Mouse (Mus musculus) neural tube, embryonic 11.5 days (tissue): ENCODE data around the gene Bola2. TPM values are rescaled to one million over a fixed set of nuclear protein-coding genes. Genes with fewer than 3 reads are reported as not detected.
"Not testable (repeated sequence)": the region's sequence is repeated elsewhere in the genome, so short reads cannot be mapped to it uniquely, and the experiment has no call there.

Experiments
- ATAC-seq: fragments of 200-750 bp; cut with Nextera tagmentation; 2 replicates; pipeline ENCODE4 v1.8.0; 2017; ENCODE audit warnings: moderate number of reproducible peaks, mild to moderate bottlenecking, moderate TSS enrichment, moderate library complexity; ENCODE audit not compliant: insufficient read depth, low FRiP score, low TSS enrichment
- DNase-seq: peaks from one replicate; pipeline ENCODE4 v3.0.0-alpha.2; 2015; ENCODE audit warnings: low spot score
- H3K27ac ChIP-seq: fragments of 300-500 bp; sonication (generic); 2 replicates; pipeline ENCODE4 v1.5.1; 2014; ENCODE audit warnings: low read depth, mild to moderate bottlenecking, low read length
- H3K27me3 ChIP-seq: fragments of 300-500 bp; sonication (generic); 2 replicates; pipeline ENCODE4 v1.6.1; 2014; ENCODE audit warnings: mild to moderate bottlenecking, low read length, mixed read lengths; ENCODE audit not compliant: control insufficient read depth, insufficient read depth
- H3K36me3 ChIP-seq: fragments of 300-500 bp; sonication (generic); 2 replicates; pipeline ENCODE4 v1.6.1; 2014; ENCODE audit warnings: mild to moderate bottlenecking, low read length, moderate library complexity, mixed read lengths; ENCODE audit not compliant: control insufficient read depth, insufficient read depth
- H3K4me1 ChIP-seq: fragments of 300-500 bp; sonication (generic); 2 replicates; pipeline ENCODE4 v1.6.1; 2014; ENCODE audit warnings: low read length, mixed read lengths; ENCODE audit not compliant: control insufficient read depth, insufficient read depth
- H3K4me2 ChIP-seq: fragments of 300-500 bp; sonication (generic); 2 replicates; pipeline ENCODE4 v1.6.1; 2014; ENCODE audit warnings: low read depth, mild to moderate bottlenecking, moderate library complexity
- H3K4me3 ChIP-seq: fragments of 300-500 bp; sonication (generic); 2 replicates; pipeline ENCODE4 v1.5.1; 2014; ENCODE audit warnings: low read depth, low read length
- H3K9ac ChIP-seq: fragments of 300-500 bp; sonication (generic); 2 replicates; pipeline ENCODE4 v1.6.1; 2014; ENCODE audit warnings: mild to moderate bottlenecking, low read length
- H3K9me3 ChIP-seq: fragments of 300-500 bp; sonication (generic); 2 replicates; pipeline ENCODE4 v1.6.1; 2016; ENCODE audit warnings: low read length; ENCODE audit not compliant: control insufficient read depth
- WGBS: fragments of 180-500 bp; shearing (Covaris S2); extraction: QIAGEN DNeasy Blood & Tissue Kit; methylation state at CpG from one replicate; pipeline ENCODE4 v1.1.7; 2014; 5-methylcytosine and 5-hydroxymethylcytosine counted together
- polyA plus RNA-seq: library from polyadenylated mRNA; unstranded; fragments of >200 nt; fragmentation: Nextera tagmentation; extraction: Ambion mirVana; gene quantifications from 2 replicates; pipeline ENCODE4 v1.2.1, GENCODE M21; 2014

Gene Bola2
- polyA plus RNA-seq, 1 experiment from 2014 or later: 159 TPM

DNA sequence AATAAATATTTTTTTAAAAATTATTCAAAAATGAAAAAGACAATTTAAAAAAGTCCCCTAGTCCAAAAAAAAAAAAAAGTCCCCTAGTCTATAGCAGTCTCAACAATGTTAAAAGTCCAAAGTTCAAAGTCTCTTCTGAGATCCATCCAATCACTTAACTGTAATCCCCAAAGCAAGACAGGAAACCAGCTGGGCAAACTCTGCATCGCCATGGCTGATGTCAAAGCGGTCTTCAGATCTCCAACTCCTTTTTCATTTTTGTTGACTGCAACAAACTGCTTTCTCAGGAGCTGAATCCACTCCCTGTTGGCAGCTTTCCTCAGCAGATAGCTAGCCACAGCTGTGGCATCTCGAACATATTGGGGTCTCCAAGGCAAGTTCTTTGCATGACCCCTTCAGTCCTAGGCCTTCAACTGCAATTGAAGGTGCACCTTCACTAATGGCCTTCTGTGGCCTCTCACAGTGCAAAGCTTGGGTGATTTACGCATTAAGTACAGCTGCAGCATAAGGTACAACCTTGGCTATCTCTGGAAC, 35.1 kb downstream of the Bola2 start:
- WGBS: 87% methylated on average over 4 of the region's 4 CpGs
- H3K9me3 ChIP-seq, H3K36me3 ChIP-seq, H3K27ac ChIP-seq, H3K4me2 ChIP-seq, H3K4me3 ChIP-seq, ATAC-seq, H3K9ac ChIP-seq, H3K4me1 ChIP-seq, DNase-seq, H3K27me3 ChIP-seq: not testable (repeated sequence)

DNA sequence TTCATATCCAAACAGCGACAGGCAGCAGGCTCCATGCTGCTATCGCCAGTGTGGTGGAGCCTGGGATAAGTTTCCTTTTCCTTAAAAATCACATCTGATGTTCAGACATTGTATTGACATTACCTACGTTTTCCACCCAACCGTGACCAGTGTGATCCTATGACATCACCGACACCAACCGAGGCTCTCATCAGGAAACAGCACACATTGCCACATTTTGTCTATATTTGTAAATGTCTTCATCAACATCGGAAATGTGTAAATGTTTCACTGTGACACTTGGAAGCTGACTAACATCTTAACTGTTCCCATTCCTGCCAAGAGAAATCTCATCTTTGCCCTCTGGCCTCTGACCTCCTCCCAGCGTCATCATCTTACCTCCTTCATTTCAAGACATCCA, 40.9 kb downstream of the Bola2 start:
- WGBS: 82% methylated on average over 8 of the region's 8 CpGs
- Histone ChIP-seq H3K4me3 (no peak overlapping the region), H3K4me1 (no peaks in the 10 kb centered on the region), H3K27me3 (no peaks in the 10 kb centered on the region), H3K27ac (no peak overlapping the region), H3K9me3 (no peaks in the 10 kb centered on the region), H3K4me2 (no peak overlapping the region), H3K9ac (no peak overlapping the region), H3K36me3 (no peaks in the 10 kb centered on the region)
- DNase-seq (no peak), ATAC-seq (no peak)

DNA sequence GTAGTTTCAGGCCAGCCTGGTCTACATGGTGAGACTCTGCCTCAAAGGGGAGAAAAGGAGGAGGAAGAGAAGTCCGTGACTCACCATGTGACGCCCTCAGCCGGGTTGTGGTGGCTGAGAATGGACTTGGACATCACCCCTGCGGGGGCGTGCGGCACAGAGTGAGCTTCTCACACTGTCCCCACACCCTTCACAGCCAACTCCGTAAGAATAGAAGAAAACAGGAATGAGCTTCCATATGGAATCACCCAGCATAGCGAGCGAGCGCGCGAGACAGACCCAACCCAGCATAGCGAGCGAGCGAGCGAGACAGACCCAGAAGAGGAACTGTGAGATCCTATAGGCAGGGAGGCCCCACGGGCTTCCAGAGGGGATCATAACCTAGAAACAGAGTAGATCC, 44.4 kb downstream of the Bola2 start:
- ATAC-seq (no peak), DNase-seq (no peak)
- 89% methylated on average over 17 of the region's 17 CpGs for WGBS
- Histone ChIP-seq H3K9ac (no peak overlapping the region), H3K4me3 (no peak overlapping the region), H3K36me3 (no peaks in the 10 kb centered on the region), H3K4me1 (no peaks in the 10 kb centered on the region), H3K27ac (no peak overlapping the region), H3K4me2 (no peak overlapping the region), H3K27me3 (no peaks in the 10 kb centered on the region), H3K9me3 (no peaks in the 10 kb centered on the region)

DNA sequence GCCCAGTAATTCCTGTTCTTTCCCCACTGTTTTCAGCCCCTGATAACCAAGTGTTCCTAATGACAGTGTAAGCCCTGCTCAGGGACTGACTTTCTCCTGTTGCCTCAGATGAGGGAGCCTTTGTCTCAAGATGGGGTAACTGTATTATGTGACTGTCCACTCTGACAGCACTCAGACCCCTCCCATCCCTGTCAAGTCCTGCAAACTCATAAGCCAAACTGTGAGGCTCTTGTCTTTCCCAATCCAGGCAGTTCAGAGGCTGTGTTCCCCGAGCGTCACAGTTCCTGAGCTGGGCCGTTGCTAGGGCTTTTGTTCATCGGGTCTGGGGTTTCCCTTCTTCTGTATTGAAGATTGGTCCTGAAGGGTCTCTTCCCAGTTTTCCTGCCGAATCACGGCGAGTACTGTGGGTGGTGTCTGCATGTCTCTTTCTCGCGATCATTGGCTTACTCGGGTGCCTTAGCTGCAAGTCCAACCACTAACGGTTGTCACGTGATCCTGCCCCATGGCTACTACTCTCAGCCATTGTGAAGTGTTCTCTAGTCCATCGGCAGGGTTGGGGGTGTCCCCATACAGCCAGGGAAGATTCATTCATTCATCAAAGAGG, 45.0 kb downstream of the Bola2 start:
- H3K9ac ChIP-seq: no peak overlapping the region
- H3K4me1 ChIP-seq: no peaks in the 10 kb centered on the region
- H3K9me3 ChIP-seq: no peaks in the 10 kb centered on the region
- ATAC-seq (no peak), DNase-seq (no peak)
- H3K4me2 ChIP-seq: no peak overlapping the region
- H3K4me3 ChIP-seq: no peak overlapping the region
- 86% methylated on average over 13 of the region's 13 CpGs for WGBS
- no peak overlapping the region for H3K27ac ChIP-seq
- H3K27me3 ChIP-seq: no peaks in the 10 kb centered on the region
- H3K36me3 ChIP-seq: no peaks in the 10 kb centered on the region

DNA sequence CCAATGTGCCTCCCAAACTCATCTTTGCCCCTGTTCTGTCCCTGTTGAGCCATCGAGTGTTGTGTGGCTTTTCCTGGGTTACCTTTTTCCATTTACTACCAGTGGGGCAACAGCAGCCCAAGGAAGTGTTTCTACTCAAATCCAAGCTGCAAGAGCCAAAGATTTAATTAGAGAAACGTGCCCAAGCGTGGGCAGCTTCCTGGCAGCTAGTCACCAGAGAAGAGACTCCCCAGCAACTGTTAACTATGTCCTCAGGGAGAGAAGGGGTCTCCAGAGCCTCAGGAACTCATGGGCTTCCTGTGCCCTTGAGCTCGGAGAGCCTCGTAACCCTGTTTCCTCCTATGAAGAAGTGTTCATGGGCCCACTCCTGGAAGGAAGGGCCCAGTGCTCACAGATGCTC, 45.8 kb downstream of the Bola2 start:
- Histone ChIP-seq H3K9ac (no peak overlapping the region), H3K27me3 (no peaks in the 10 kb centered on the region), H3K36me3 (no peaks in the 10 kb centered on the region), H3K9me3 (no peaks in the 10 kb centered on the region), H3K4me2 (no peak overlapping the region), H3K4me1 (no peaks in the 10 kb centered on the region), H3K27ac (no peak overlapping the region), H3K4me3 (no peak overlapping the region)
- ATAC-seq (no peak), DNase-seq (no peak)
- WGBS: 87% methylated on average over 5 of the region's 5 CpGs

DNA sequence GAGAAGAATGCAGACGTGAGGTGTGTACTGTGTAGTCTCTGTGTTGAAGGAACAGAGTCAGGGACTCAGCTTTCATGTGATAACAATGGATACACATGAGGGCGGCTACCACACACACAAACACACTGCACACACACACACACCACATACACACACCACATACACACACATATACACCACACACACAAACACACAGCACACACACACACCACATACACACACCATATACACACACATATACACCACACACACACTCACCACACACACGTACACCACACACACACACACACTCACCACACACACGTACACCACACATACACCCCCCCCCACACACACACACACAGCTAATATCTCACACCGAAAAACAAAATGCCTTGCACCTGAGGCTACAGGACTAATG, 46.3 kb downstream of the Bola2 start:
- Histone ChIP-seq H3K27ac (no peak overlapping the region), H3K9me3 (no peaks in the 10 kb centered on the region), H3K27me3 (no peaks in the 10 kb centered on the region), H3K9ac (no peak overlapping the region), H3K36me3 (no peaks in the 10 kb centered on the region), H3K4me1 (no peaks in the 10 kb centered on the region), H3K4me3 (no peak overlapping the region), H3K4me2 (no peak overlapping the region)
- no peak for ATAC-seq
- DNase-seq: no peak
- 89% methylated on average over 5 of the region's 5 CpGs for WGBS

DNA sequence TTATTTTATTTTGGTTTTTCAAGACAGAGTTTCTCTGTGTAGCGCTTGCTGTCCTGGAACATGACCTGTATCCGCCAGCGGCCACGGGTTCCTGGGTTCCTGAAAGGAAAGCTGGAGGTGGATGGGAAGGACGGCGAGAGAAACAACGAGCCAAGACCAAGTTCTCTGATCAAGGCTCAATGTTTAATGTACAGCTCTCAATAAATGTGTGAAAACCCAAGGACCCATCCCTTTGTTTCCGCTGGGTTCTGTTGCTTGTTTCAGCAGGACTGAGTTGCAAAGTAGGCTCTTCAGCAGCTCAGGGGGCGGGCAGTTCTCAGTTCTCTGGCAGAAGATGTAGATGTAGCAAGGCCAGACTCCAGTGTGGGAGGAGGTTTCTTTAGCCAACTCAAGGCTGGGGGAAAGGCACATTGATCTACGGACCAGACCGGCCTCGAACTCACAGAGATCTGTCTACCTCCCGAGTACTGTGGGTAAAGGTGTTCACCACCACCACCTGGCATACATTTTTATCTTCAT, 46.8 kb downstream of the Bola2 start:
- H3K27ac ChIP-seq: no peak overlapping the region
- H3K9ac ChIP-seq: no peak overlapping the region
- H3K4me1 ChIP-seq: no peaks in the 10 kb centered on the region
- WGBS: 89% methylated on average over 13 of the region's 13 CpGs
- no peaks in the 10 kb centered on the region for H3K9me3 ChIP-seq
- H3K4me2 ChIP-seq: no peak overlapping the region
- H3K27me3 ChIP-seq: no peaks in the 10 kb centered on the region
- H3K4me3 ChIP-seq: no peak overlapping the region
- DNase-seq (no peak), ATAC-seq (no peak)
- no peaks in the 10 kb centered on the region for H3K36me3 ChIP-seq

DNA sequence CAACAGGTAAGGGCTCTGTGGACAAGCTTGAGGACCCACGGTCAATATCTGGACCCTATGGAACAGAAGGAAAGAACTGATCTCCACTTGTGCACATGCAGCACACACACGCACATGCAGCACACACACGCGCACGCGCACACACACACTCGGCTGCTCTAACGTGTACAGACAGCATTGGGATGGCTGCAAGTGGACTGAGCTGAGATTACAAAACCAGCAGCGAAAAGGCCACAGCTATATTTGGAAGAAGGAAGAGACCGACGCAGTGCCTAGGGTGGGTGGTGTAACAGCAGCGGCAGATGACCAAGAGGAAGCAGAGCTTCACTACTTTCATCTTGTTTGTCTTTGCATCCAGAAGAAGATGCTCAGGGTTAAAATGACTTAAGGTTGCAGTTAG, 50.9 kb downstream of the Bola2 start:
- Histone ChIP-seq H3K36me3 (no peaks in the 10 kb centered on the region), H3K4me3 (no peak overlapping the region), H3K27me3 (no peaks in the 10 kb centered on the region), H3K4me2 (no peak overlapping the region), H3K4me1 (no peaks in the 10 kb centered on the region), H3K27ac (no peak overlapping the region), H3K9me3 (no peaks in the 10 kb centered on the region), H3K9ac (no peak overlapping the region)
- ATAC-seq (no peak), DNase-seq (no peak)
- WGBS: 93% methylated on average over 12 of the region's 12 CpGs

DNA sequence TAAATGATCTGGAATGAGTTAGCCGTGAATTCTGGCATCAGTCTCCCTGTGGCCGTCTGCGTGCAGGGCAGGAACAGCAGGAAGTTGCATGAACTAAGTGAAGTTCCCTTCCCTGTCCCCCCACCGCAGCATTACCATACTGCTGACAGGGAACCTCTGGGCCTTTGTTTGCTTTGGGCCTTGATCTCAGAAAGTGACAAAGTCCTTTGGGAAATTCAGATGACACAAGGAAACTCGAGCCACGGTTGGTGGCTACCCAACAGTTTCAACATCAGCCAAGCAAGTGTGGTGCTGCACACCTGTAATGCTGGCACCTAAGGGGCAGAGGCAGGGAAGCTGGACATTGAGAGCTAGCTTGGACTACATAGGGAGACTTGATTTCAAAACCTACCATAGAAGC, 51.6 kb downstream of the Bola2 start:
- H3K36me3 ChIP-seq: no peaks in the 10 kb centered on the region
- ATAC-seq (no peak), DNase-seq (no peak)
- no peaks in the 10 kb centered on the region for H3K4me1 ChIP-seq
- no peaks in the 10 kb centered on the region for H3K9me3 ChIP-seq
- H3K27ac ChIP-seq: no peak overlapping the region
- H3K27me3 ChIP-seq: no peaks in the 10 kb centered on the region
- no peak overlapping the region for H3K4me3 ChIP-seq
- 37% methylated on average over 6 of the region's 6 CpGs for WGBS
- H3K4me2 ChIP-seq: no peak overlapping the region
- no peak overlapping the region for H3K9ac ChIP-seq
